Comparison of ENCODE assay signal across 13 mouse cellular contexts in the genomic region with DNA sequence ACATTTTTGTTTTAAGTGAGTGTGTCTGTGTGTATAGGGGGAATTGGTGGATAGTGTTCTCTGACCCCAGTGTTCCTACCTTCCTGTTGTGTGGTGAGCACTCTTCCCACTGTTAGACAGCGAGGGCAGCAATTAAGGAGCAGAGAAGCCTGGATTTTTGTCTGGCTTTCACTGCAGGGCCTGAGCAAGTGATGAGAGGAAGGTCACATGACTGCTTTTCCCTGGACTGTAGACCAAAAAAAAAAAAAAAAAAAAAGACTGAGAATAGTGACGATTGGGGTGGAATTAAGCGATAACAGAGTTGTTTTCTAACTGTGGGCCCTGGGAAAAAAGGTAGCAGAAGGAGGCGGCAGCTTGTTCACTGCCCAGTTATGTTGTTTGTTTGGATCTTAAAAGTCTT. TPM values are rescaled to one million over a fixed set of nuclear protein-coding genes. Genes with fewer than 3 reads are reported as not detected.
DNase-seq lines count a peak whose midpoint lies in the region; ATAC-seq and TF ChIP-seq lines count a peak whose summit lies in the region.
"Had no signal": no experiment of that assay in that cellular context is flagged by ENCODE, and none has a peak within 500 bp of the region (broad histone marks: within the 10 kb centered on the region; RNA-seq: fewer than 3 reads in every experiment).

No protein-coding gene starts in this region.

- 47% methylated on average over 4 of the region's 4 CpGs for WGBS in heart, embryonic 10.5 days
- 34% methylated on average over 4 of the region's 4 CpGs for WGBS in kidney, embryonic 16.5 days
- WGBS in neural tube, embryonic 15.5 days: 32% methylated on average over 4 of the region's 4 CpGs

- ATAC-seq in kidney, embryonic 16.5 days (ENCODE audit: low FRiP score, low TSS enrichment): peak; percentile 28; the same call in 1 of the 2 replicates
- ATAC-seq in neural tube, embryonic 15.5 days (ENCODE audit: low FRiP score): no peak

- TF ChIP-seq CTCF in embryonic fibroblast, embryonic 13.5 days (IDR thresholded peaks at IDR 0.05; ENCODE audit: borderline replicate concordance, insufficient read depth, low read length): no peak

- TF ChIP-seq POLR2A in embryonic fibroblast, embryonic 13.5 days (IDR thresholded peaks at IDR 0.05; ENCODE audit: low read depth, low read length): no peak

- no peak overlapping the region; the same call in 1 of the 2 replicates for H3K9ac ChIP-seq in kidney, embryonic 16.5 days (replicated peaks; ENCODE audit: low read length)
- H3K9ac ChIP-seq in neural tube, embryonic 15.5 days (replicated peaks): no peak overlapping the region
- H3K9ac ChIP-seq: lung, embryonic 15.5 days; midbrain, embryonic 12.5 days had no signal

- H3K4me2 ChIP-seq in kidney, embryonic 16.5 days (replicated peaks; ENCODE audit: low read depth, low read length): peak overlapping the region; percentile 7; the same call in 1 of the 2 replicates
- no peak overlapping the region for H3K4me2 ChIP-seq in neural tube, embryonic 15.5 days
- H3K4me2 ChIP-seq: lung, embryonic 15.5 days; midbrain, embryonic 12.5 days had no signal

- H3K4me3 ChIP-seq in heart, embryonic 10.5 days: no peak overlapping the region
- H3K4me3 ChIP-seq in kidney, embryonic 16.5 days (ENCODE audit: low read length): no peak overlapping the region
- no peak overlapping the region for H3K4me3 ChIP-seq in embryonic fibroblast, embryonic 13.5 days (ENCODE audit: insufficient read depth, low read length)
- no peak overlapping the region for H3K4me3 ChIP-seq in neural tube, embryonic 15.5 days (replicated peaks)
- H3K4me3 ChIP-seq: lung, embryonic 15.5 days; midbrain, embryonic 12.5 days had no signal

- peaks cover 17% of the 10 kb centered on the region; the same call in 1 of the 2 replicates for H3K4me1 ChIP-seq in heart, embryonic 10.5 days
- H3K4me1 ChIP-seq in kidney, embryonic 16.5 days (ENCODE audit: insufficient read depth, low read length): peaks cover 19% of the 10 kb centered on the region
- peaks cover 11% of the 10 kb centered on the region for H3K4me1 ChIP-seq in embryonic fibroblast, embryonic 13.5 days (ENCODE audit: control insufficient read depth, insufficient read depth, low read length)
- 0 out of 2 replicates have a peak, but pooled peaks cover 2% of the 10 kb centered on the region for H3K4me1 ChIP-seq in neural tube, embryonic 15.5 days
- H3K4me1 ChIP-seq: lung, embryonic 15.5 days had no signal

- peak overlapping the region; percentile 77; the same call in 1 of the 2 replicates for H3K27ac ChIP-seq in heart, embryonic 10.5 days
- peak overlapping the region; percentile 84 for H3K27ac ChIP-seq in kidney, embryonic 16.5 days (ENCODE audit: low read length)
- H3K27ac ChIP-seq in embryonic fibroblast, embryonic 13.5 days (ENCODE audit: insufficient read depth, low read length): peak overlapping the region; percentile 24
- H3K27ac ChIP-seq in neural tube, embryonic 15.5 days (replicated peaks): peak overlapping the region; percentile 28
- H3K27ac ChIP-seq: lung, embryonic 15.5 days; midbrain, embryonic 12.5 days had no signal

- no peaks in the 10 kb centered on the region for H3K36me3 ChIP-seq in heart, embryonic 10.5 days
- H3K36me3 ChIP-seq in kidney, embryonic 16.5 days (ENCODE audit: insufficient read depth, low read length): no peaks in the 10 kb centered on the region
- H3K36me3 ChIP-seq in neural tube, embryonic 15.5 days: no peaks in the 10 kb centered on the region
- H3K36me3 ChIP-seq: lung, embryonic 15.5 days; midbrain, embryonic 12.5 days had no signal

- no peaks in the 10 kb centered on the region for H3K27me3 ChIP-seq in heart, embryonic 10.5 days (ENCODE audit: insufficient read depth, poor library complexity, severe bottlenecking)
- no peaks in the 10 kb centered on the region for H3K27me3 ChIP-seq in kidney, embryonic 16.5 days (ENCODE audit: insufficient read depth, low read length)
- no peaks in the 10 kb centered on the region for H3K27me3 ChIP-seq in neural tube, embryonic 15.5 days (replicated peaks)
- H3K27me3 ChIP-seq: lung, embryonic 15.5 days; midbrain, embryonic 12.5 days had no signal

- no peak for DNase-seq in heart, embryonic 10.5 days (ENCODE audit: low spot score)
- no peak for DNase-seq in heart, postnatal 4 days
- DNase-seq in kidney, adult 8-10 months: no peak
- DNase-seq in thymus, postnatal 4 days: no peak
- no peak for DNase-seq in gastrocnemius, postnatal 10 days
- DNase-seq: B cell, adult 2 months; cerebellum, adult 9-10 months had no signal

- no peaks in the 10 kb centered on the region for H3K9me3 ChIP-seq in heart, embryonic 10.5 days
- H3K9me3 ChIP-seq in kidney, embryonic 16.5 days (ENCODE audit: low read length): no peaks in the 10 kb centered on the region
- no peaks in the 10 kb centered on the region for H3K9me3 ChIP-seq in neural tube, embryonic 15.5 days (replicated peaks)
- H3K9me3 ChIP-seq: lung, embryonic 15.5 days; midbrain, embryonic 12.5 days had no signal

RNA-seq across cellular contexts. Expression of a gene that starts 6.2 kb away (rescaled TPM):
- not detected in 2 replicates for polyA plus RNA-seq in heart, embryonic 10.5 days (2016; fragmentation: Nextera tagmentation; extraction: Ambion mirVana)
- total RNA-seq in heart, postnatal 4 days (2021): not detected
- polyA plus RNA-seq in kidney, embryonic 16.5 days (2015; fragmentation: Nextera tagmentation; extraction: Ambion mirVana): not detected in 2 replicates
- not detected in 2 replicates for polyA plus RNA-seq in embryonic fibroblast, embryonic 13.5 days (2011; ENCODE audit: insufficient read length, low read depth, missing spikeins)
- 0.18 and 0.44 TPM in 2 replicates for polyA plus RNA-seq in neural tube, embryonic 15.5 days (2015; fragmentation: Nextera tagmentation; extraction: Ambion mirVana)
- under 1 TPM in 1 of 2 experiments, not detected in 1; 0.23 TPM for total RNA-seq in gastrocnemius, postnatal 10 days (2021)
- polyA plus RNA-seq: lung, embryonic 15.5 days; midbrain, embryonic 12.5 days; stomach, embryonic 14.5 days had no signal

RNA-seq across cellular contexts. Expression of a gene that starts 10.3 kb away (rescaled TPM):
- 0.19 and 0.30 TPM in 2 replicates for polyA plus RNA-seq in heart, embryonic 10.5 days (2016; fragmentation: Nextera tagmentation; extraction: Ambion mirVana)
- under 1 TPM; 0.09 to 0.12 TPM for total RNA-seq in heart, postnatal 4 days (2021)
- polyA plus RNA-seq in kidney, embryonic 16.5 days (2015; fragmentation: Nextera tagmentation; extraction: Ambion mirVana): 0.10 TPM in 1 of 2 replicates, not detected in the other
- not detected in 2 replicates for polyA plus RNA-seq in embryonic fibroblast, embryonic 13.5 days (2011; ENCODE audit: insufficient read length, low read depth, missing spikeins)
- polyA plus RNA-seq in neural tube, embryonic 15.5 days (2015; fragmentation: Nextera tagmentation; extraction: Ambion mirVana): 0.19 TPM in 1 of 2 replicates, not detected in the other
- total RNA-seq in gastrocnemius, postnatal 10 days (2021): under 1 TPM in 1 of 2 experiments, not detected in 1; 0.14 TPM
- polyA plus RNA-seq: stomach, embryonic 14.5 days had no signal

RNA-seq across cellular contexts. Expression of a gene that starts 22.4 kb away (rescaled TPM):
- 27.2 and 39.6 TPM in 2 replicates for polyA plus RNA-seq in heart, embryonic 10.5 days (2016; fragmentation: Nextera tagmentation; extraction: Ambion mirVana)
- 10 to 100 TPM; 10.6 to 11.3 TPM for total RNA-seq in heart, postnatal 4 days (2021)
- 32.2 and 33.5 TPM in 2 replicates for polyA plus RNA-seq in kidney, embryonic 16.5 days (2015; fragmentation: Nextera tagmentation; extraction: Ambion mirVana)
- polyA plus RNA-seq in embryonic fibroblast, embryonic 13.5 days (2011; ENCODE audit: insufficient read length, low read depth, missing spikeins): 12.3 and 13.1 TPM in 2 replicates
- 12.7 and 16.9 TPM in 2 replicates for polyA plus RNA-seq in neural tube, embryonic 15.5 days (2015; fragmentation: Nextera tagmentation; extraction: Ambion mirVana)
- 10 to 100 TPM; 26.9 to 27.3 TPM for total RNA-seq in gastrocnemius, postnatal 10 days (2021)

RNA-seq across cellular contexts. Expression of a gene that starts 31.6 kb away (rescaled TPM):
- 21.3 and 48.5 TPM in 2 replicates for polyA plus RNA-seq in heart, embryonic 10.5 days (2016; fragmentation: Nextera tagmentation; extraction: Ambion mirVana)
- 100 to 1,000 TPM; 214 to 232 TPM for total RNA-seq in heart, postnatal 4 days (2021)
- polyA plus RNA-seq in kidney, embryonic 16.5 days (2015; fragmentation: Nextera tagmentation; extraction: Ambion mirVana): 47.6 and 51.3 TPM in 2 replicates
- polyA plus RNA-seq in embryonic fibroblast, embryonic 13.5 days (2011; ENCODE audit: insufficient read length, low read depth, missing spikeins): 115 TPM in 2 replicates
- polyA plus RNA-seq in neural tube, embryonic 15.5 days (2015; fragmentation: Nextera tagmentation; extraction: Ambion mirVana): 41.6 and 42.7 TPM in 2 replicates
- 100 to 1,000 TPM; 264 to 270 TPM for total RNA-seq in gastrocnemius, postnatal 10 days (2021)

RNA-seq across cellular contexts. Expression of a gene that starts 44.9 kb away (rescaled TPM):
- polyA plus RNA-seq in heart, embryonic 10.5 days (2016; fragmentation: Nextera tagmentation; extraction: Ambion mirVana): 67.8 and 68.2 TPM in 2 replicates
- total RNA-seq in heart, postnatal 4 days (2021): 100 to 1,000 TPM; 100 to 104 TPM
- 115 and 118 TPM in 2 replicates for polyA plus RNA-seq in kidney, embryonic 16.5 days (2015; fragmentation: Nextera tagmentation; extraction: Ambion mirVana)
- 50.6 and 59.9 TPM in 2 replicates for polyA plus RNA-seq in embryonic fibroblast, embryonic 13.5 days (2011; ENCODE audit: insufficient read length, low read depth, missing spikeins)
- 44.5 and 53.6 TPM in 2 replicates for polyA plus RNA-seq in neural tube, embryonic 15.5 days (2015; fragmentation: Nextera tagmentation; extraction: Ambion mirVana)
- total RNA-seq in gastrocnemius, postnatal 10 days (2021): 100 to 1,000 TPM; 208 to 212 TPM

Comparison
In these comparisons a context has a peak if more than half of its experiments do, and no peak if none do; other contexts are left out.
1. H3K27ac ChIP-seq: peak in every context shown above with its lines; median percentile 84 in kidney, embryonic 16.5 days; 77 in heart, embryonic 10.5 days; 28 in neural tube, embryonic 15.5 days; 24 in embryonic fibroblast, embryonic 13.5 days.